In the genomic region with DNA sequence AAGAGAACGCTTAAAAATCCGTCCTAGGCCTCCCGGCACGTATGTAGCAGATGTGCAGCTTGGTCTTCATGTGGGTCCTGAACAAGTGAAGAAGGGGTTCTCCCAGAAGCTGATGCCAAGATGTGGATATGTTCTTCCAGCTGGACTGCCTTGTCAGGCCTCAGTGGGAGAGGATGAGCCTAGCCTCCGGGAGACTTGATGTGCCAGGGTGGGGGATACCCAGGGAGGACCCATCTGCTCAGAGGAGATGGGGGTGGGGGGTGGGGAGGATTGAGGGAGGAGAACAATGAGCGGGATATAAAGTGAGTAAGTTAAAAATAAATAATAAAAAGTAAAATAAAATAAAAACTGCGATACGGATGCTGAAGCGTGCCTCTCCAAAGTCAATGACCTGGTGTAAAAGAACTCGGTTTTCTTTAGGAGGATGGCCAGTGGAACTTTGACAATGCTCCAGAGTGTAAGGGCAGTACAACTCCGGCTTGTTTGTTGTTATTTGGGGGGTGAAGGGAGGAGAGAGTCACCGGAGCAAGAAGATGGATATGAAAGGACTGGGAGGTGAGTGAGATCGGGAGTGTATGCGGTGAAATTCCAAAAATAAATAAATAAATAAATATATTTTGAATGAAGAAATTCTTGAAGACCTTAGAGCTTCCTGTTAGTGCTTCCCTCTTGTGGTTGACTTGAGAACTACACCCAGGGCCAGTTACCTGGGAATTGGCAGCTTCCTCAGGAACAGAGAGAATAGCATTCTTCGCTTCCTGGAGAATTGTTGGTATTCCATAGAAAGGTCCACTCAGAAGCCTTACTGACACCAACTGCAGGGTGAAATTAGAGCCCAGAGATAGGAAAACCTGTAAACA, we compare ENCODE assay signal across 9 mouse cellular contexts.
DNase-seq lines count a peak whose midpoint lies in the region; ATAC-seq and TF ChIP-seq lines count a peak whose summit lies in the region.
"Had no signal": no experiment of that assay in that cellular context is flagged by ENCODE, and none has a peak within 500 bp of the region (broad histone marks: within the 10 kb centered on the region; RNA-seq: fewer than 3 reads in every experiment).

No protein-coding gene starts in this region.

- H3K36me3 ChIP-seq in liver, adult 2 months (ENCODE audit: control insufficient read depth, insufficient read depth, low read length) = no peaks in the 10 kb centered on the region
- H3K36me3 ChIP-seq in liver, embryonic 12.5 days = no peaks in the 10 kb centered on the region
- no peaks in the 10 kb centered on the region for H3K36me3 ChIP-seq in hindbrain, embryonic 14.5 days (replicated peaks; ENCODE audit: control insufficient read depth, insufficient read depth)
- H3K36me3 ChIP-seq in neural tube, embryonic 11.5 days (ENCODE audit: control insufficient read depth, insufficient read depth, low read length) = no peaks in the 10 kb centered on the region

- H3K4me2 ChIP-seq in liver, embryonic 12.5 days = no peak overlapping the region
- no peak overlapping the region for H3K4me2 ChIP-seq in hindbrain, embryonic 14.5 days (replicated peaks)
- no peak overlapping the region for H3K4me2 ChIP-seq in neural tube, embryonic 11.5 days (ENCODE audit: low read depth)

- H3K27me3 ChIP-seq in liver, adult 2 months (ENCODE audit: control insufficient read depth, insufficient read depth, low read length) = no peaks in the 10 kb centered on the region
- H3K27me3 ChIP-seq in liver, embryonic 12.5 days (replicated peaks) = no peaks in the 10 kb centered on the region
- no peaks in the 10 kb centered on the region for H3K27me3 ChIP-seq in hindbrain, embryonic 14.5 days (ENCODE audit: control insufficient read depth, insufficient read depth, low read length)
- H3K27me3 ChIP-seq in neural tube, embryonic 11.5 days (ENCODE audit: control insufficient read depth, insufficient read depth, low read length) = no peaks in the 10 kb centered on the region

- peak; percentile 44 for TF ChIP-seq CTCF in liver, adult 2 months (IDR thresholded peaks at IDR 0.05; ENCODE audit: low read depth, low read length)
- peak; percentile 61 for TF ChIP-seq CTCF in cortical plate, adult 2 months (IDR thresholded peaks at IDR 0.05; ENCODE audit: extremely low read depth, insufficient read depth, low read length)

- no peak for TF ChIP-seq POLR2A in liver, adult 2 months (IDR thresholded peaks at IDR 0.05; ENCODE audit: extremely low read depth, insufficient read depth, low read length)
- no peak for TF ChIP-seq POLR2A in cortical plate, adult 2 months (IDR thresholded peaks at IDR 0.05; ENCODE audit: extremely low read depth, insufficient read depth, low read length)

- no peak overlapping the region for H3K9ac ChIP-seq in liver, adult 2 months (ENCODE audit: low read depth, low read length)
- H3K9ac ChIP-seq in liver, embryonic 12.5 days = no peak overlapping the region
- H3K9ac ChIP-seq in hindbrain, embryonic 14.5 days = no peak overlapping the region
- H3K9ac ChIP-seq in neural tube, embryonic 11.5 days (ENCODE audit: low read length) = no peak overlapping the region

- H3K4me3 ChIP-seq in liver, adult 2 months (ENCODE audit: insufficient read depth, low read depth, low read length) = no peak overlapping the region
- no peak overlapping the region for H3K4me3 ChIP-seq in liver, embryonic 12.5 days
- H3K4me3 ChIP-seq in cortical plate, adult 2 months (ENCODE audit: insufficient read depth, low read length) = no peak overlapping the region
- H3K4me3 ChIP-seq in hindbrain, embryonic 14.5 days (replicated peaks; ENCODE audit: low read length) = no peak overlapping the region
- no peak overlapping the region for H3K4me3 ChIP-seq in neural tube, embryonic 11.5 days (ENCODE audit: low read depth, low read length)

- peaks cover 2% of the 10 kb centered on the region; the same call in 1 of the 2 replicates for H3K4me1 ChIP-seq in liver, adult 2 months (ENCODE audit: control insufficient read depth, insufficient read depth, low read length)
- no peaks in the 10 kb centered on the region for H3K4me1 ChIP-seq in liver, embryonic 12.5 days
- H3K4me1 ChIP-seq in cortical plate, adult 2 months (ENCODE audit: control insufficient read depth, insufficient read depth, low read length) = no peaks in the 10 kb centered on the region
- H3K4me1 ChIP-seq in hindbrain, embryonic 14.5 days (replicated peaks; ENCODE audit: control insufficient read depth, insufficient read depth, low read length) = no peaks in the 10 kb centered on the region
- H3K4me1 ChIP-seq in neural tube, embryonic 11.5 days (ENCODE audit: control insufficient read depth, insufficient read depth, low read length) = no peaks in the 10 kb centered on the region

- H3K27ac ChIP-seq in liver, adult 2 months (replicated peaks; ENCODE audit: insufficient read depth, low read depth, low read length) = no peak overlapping the region
- no peak overlapping the region for H3K27ac ChIP-seq in liver, embryonic 12.5 days
- no peak overlapping the region for H3K27ac ChIP-seq in cortical plate, adult 2 months (ENCODE audit: insufficient read depth, low read length)
- H3K27ac ChIP-seq in hindbrain, embryonic 14.5 days = no peak overlapping the region
- no peak overlapping the region for H3K27ac ChIP-seq in neural tube, embryonic 11.5 days (ENCODE audit: low read depth, low read length)
- H3K27ac ChIP-seq: macrophage had no signal

- no peak for ATAC-seq in liver, embryonic 12.5 days
- peak; percentile 51; the same call in 1 of the 2 replicates for ATAC-seq in hindbrain, embryonic 14.5 days (ENCODE audit: low FRiP score)
- ATAC-seq in neural tube, embryonic 11.5 days (ENCODE audit: insufficient read depth, low FRiP score, low TSS enrichment) = 0 out of 2 replicates have a peak, but pooled peaks have one; percentile 39
- no peak for ATAC-seq in erythroblast, adult 5-6 weeks (replicated peaks; ENCODE audit: low FRiP score, poor library complexity, severe bottlenecking)

- DNase-seq in liver, adult 2 months (ENCODE audit: extremely low read depth, low read depth, low spot score) = peak; percentile 53
- DNase-seq in R1 (ENCODE audit: low read depth, low spot score) = peak; percentile 67
- DNase-seq in hindbrain, embryonic 14.5 days (ENCODE audit: low spot score) = peak; percentile 85
- DNase-seq in left cerebral cortex, postnatal 36 days (ENCODE audit: low spot score in 2 of 2) = peak; percentile 10 to 28
- DNase-seq in neural tube, embryonic 11.5 days (ENCODE audit: low spot score) = peak; percentile 62

- no peaks in the 10 kb centered on the region for H3K79me2 ChIP-seq in liver, adult 2 months (ENCODE audit: control insufficient read depth, insufficient read depth, low read length)

- intact Hi-C loops in left cerebral cortex, postnatal 36 days (cut with DNase I) = no loop called here

- WGBS in liver, adult 2 months = 65% methylated on average over 15 of the region's 15 CpGs
- 59% methylated on average over 15 of the region's 15 CpGs for WGBS in liver, embryonic 12.5 days (ENCODE audit: insufficient replicate concordance)
- WGBS in hindbrain, embryonic 14.5 days = 79% methylated on average over 15 of the region's 15 CpGs
- 78% methylated on average over 15 of the region's 15 CpGs for WGBS in neural tube, embryonic 11.5 days

- H3K9me3 ChIP-seq in liver, embryonic 12.5 days (replicated peaks) = no peaks in the 10 kb centered on the region
- no peaks in the 10 kb centered on the region for H3K9me3 ChIP-seq in hindbrain, embryonic 14.5 days (ENCODE audit: control insufficient read depth, low read length)
- H3K9me3 ChIP-seq in neural tube, embryonic 11.5 days (ENCODE audit: control insufficient read depth, low read length) = no peaks in the 10 kb centered on the region

Comparison
In these comparisons a context has a peak if more than half of its experiments do, and no peak if none do; other contexts are left out.
1. DNase-seq: peak in every context shown above with its lines; median percentile 85 in hindbrain, embryonic 14.5 days; 67 in R1; 62 in neural tube, embryonic 11.5 days; 53 in liver, adult 2 months; 19 in left cerebral cortex, postnatal 36 days.
2. ATAC-seq: peak in hindbrain, embryonic 14.5 days (single experiment) and neural tube, embryonic 11.5 days (single experiment); none in liver, embryonic 12.5 days (single experiment) and erythroblast, adult 5-6 weeks (single experiment).